ENCODE assay signal across 23 mouse cellular contexts in genomic region chr2:34078875-34079262, GRCm38 (mm10).
DNase-seq lines count a peak whose midpoint lies in the region; ATAC-seq and TF ChIP-seq lines count a peak whose summit lies in the region.
"Had no signal": no experiment of that assay in that cellular context is flagged by ENCODE, and none has a peak within 500 bp of the region (broad histone marks: within the 10 kb centered on the region; RNA-seq: fewer than 3 reads in every experiment).

No protein-coding gene starts in this region.

- H3K4me3 ChIP-seq in forebrain, embryonic 10.5 days = no peak overlapping the region
- H3K4me3 ChIP-seq in forebrain, postnatal 0 days (ENCODE audit: low read depth, low read length) = no peak overlapping the region
- no peak overlapping the region for H3K4me3 ChIP-seq in midbrain, embryonic 10.5 days
- no peak overlapping the region for H3K4me3 ChIP-seq in midbrain, postnatal 0 days (ENCODE audit: low read depth, low read length)
- H3K4me3 ChIP-seq in midbrain, embryonic 12.5 days = no peak overlapping the region
- H3K4me3 ChIP-seq in neural tube, embryonic 14.5 days (ENCODE audit: low read depth, low read length) = no peak overlapping the region
- H3K4me3 ChIP-seq in liver, postnatal 0 days (ENCODE audit: low read depth, low read length) = no peak overlapping the region
- H3K4me3 ChIP-seq in heart, embryonic 11.5 days (ENCODE audit: low read depth, low read length) = no peak overlapping the region
- H3K4me3 ChIP-seq: limb, embryonic 13.5 days; liver, embryonic 12.5 days; stomach, embryonic 15.5 days had no signal

- 77% methylated on average over 4 of the region's 4 CpGs for WGBS in forebrain, embryonic 10.5 days
- 65% methylated on average over 4 of the region's 4 CpGs for WGBS in forebrain, postnatal 0 days
- WGBS in midbrain, embryonic 10.5 days = 67% methylated on average over 4 of the region's 4 CpGs
- 48% methylated on average over 4 of the region's 4 CpGs for whole genome bisulfite sequencing in midbrain, postnatal 0 days
- 62% methylated on average over 4 of the region's 4 CpGs for whole genome bisulfite sequencing in midbrain, embryonic 12.5 days
- 51% methylated on average over 4 of the region's 4 CpGs for WGBS in neural tube, embryonic 14.5 days
- WGBS in liver, postnatal 0 days (ENCODE audit: insufficient replicate concordance) = 65% methylated on average over 4 of the region's 4 CpGs
- WGBS in heart, embryonic 11.5 days (ENCODE audit: insufficient replicate concordance) = 74% methylated on average over 4 of the region's 4 CpGs

- ATAC-seq in forebrain, postnatal 0 days = no peak
- no peak for ATAC-seq in midbrain, postnatal 0 days (ENCODE audit: low FRiP score)
- peak; percentile 27; the same call in 1 of the 2 replicates for ATAC-seq in midbrain, embryonic 12.5 days (ENCODE audit: low FRiP score, low read depth)
- ATAC-seq in neural tube, embryonic 14.5 days (ENCODE audit: low read depth) = no peak
- ATAC-seq in liver, postnatal 0 days = no peak
- no peak for ATAC-seq in heart, embryonic 11.5 days (replicated peaks; ENCODE audit: insufficient number of reproducible peaks, low FRiP score, low TSS enrichment)
- ATAC-seq: activated CD4-positive, CD25-positive, alpha-beta regulatory T cell, adult 4 months; liver, embryonic 12.5 days had no signal

- peaks cover 4% of the 10 kb centered on the region; the same call in 1 of the 2 replicates for H3K9me3 ChIP-seq in forebrain, embryonic 10.5 days
- 0 out of 2 replicates have a peak, but pooled peaks cover 3% of the 10 kb centered on the region for H3K9me3 ChIP-seq in forebrain, postnatal 0 days (ENCODE audit: low read length)
- peaks cover 5% of the 10 kb centered on the region; the same call in 1 of the 2 replicates for H3K9me3 ChIP-seq in midbrain, embryonic 10.5 days (replicated peaks)
- no peaks in the 10 kb centered on the region for H3K9me3 ChIP-seq in midbrain, postnatal 0 days (ENCODE audit: low read length)
- no peaks in the 10 kb centered on the region for H3K9me3 ChIP-seq in midbrain, embryonic 12.5 days
- no peaks in the 10 kb centered on the region for H3K9me3 ChIP-seq in neural tube, embryonic 14.5 days (ENCODE audit: control insufficient read depth, low read length)
- H3K9me3 ChIP-seq in liver, postnatal 0 days (ENCODE audit: low read length) = no peaks in the 10 kb centered on the region
- no peaks in the 10 kb centered on the region for H3K9me3 ChIP-seq in heart, embryonic 11.5 days (replicated peaks; ENCODE audit: control insufficient read depth, low read length)
- H3K9me3 ChIP-seq: limb, embryonic 13.5 days; liver, embryonic 12.5 days; stomach, embryonic 15.5 days had no signal

- DNase-seq in forebrain, embryonic 10.5 days (ENCODE audit: extremely low spot score, low spot score) = no peak
- DNase-seq in forebrain, postnatal 0 days = no peak
- peak; percentile 15 for DNase-seq in midbrain, embryonic 10.5 days (ENCODE audit: low spot score)
- DNase-seq in midbrain, postnatal 0 days (ENCODE audit: low spot score) = no peak
- DNase-seq in liver, postnatal 0 days = no peak
- DNase-seq: adrenal gland, postnatal 10 days; cerebellum, adult 18-20 months; cerebellum, postnatal 14 days; gastrocnemius, postnatal 25 days; heart, adult 18-20 months; kidney, adult 2 months; layer of hippocampus, adult 9-11 months; lung, adult 2 months; lung, postnatal 14 days; thymus, postnatal 4 days had no signal

- H3K4me1 ChIP-seq in forebrain, embryonic 10.5 days = peaks cover 29% of the 10 kb centered on the region
- H3K4me1 ChIP-seq in forebrain, postnatal 0 days (ENCODE audit: insufficient read depth) = no peaks in the 10 kb centered on the region
- H3K4me1 ChIP-seq in midbrain, embryonic 10.5 days = peaks cover 38% of the 10 kb centered on the region
- peaks cover 6% of the 10 kb centered on the region; the same call in 1 of the 2 replicates for H3K4me1 ChIP-seq in midbrain, postnatal 0 days (ENCODE audit: insufficient read depth, low read length)
- H3K4me1 ChIP-seq in midbrain, embryonic 12.5 days = peaks cover 24% of the 10 kb centered on the region
- peaks cover 13% of the 10 kb centered on the region; the same call in 1 of the 2 replicates for H3K4me1 ChIP-seq in neural tube, embryonic 14.5 days (ENCODE audit: control insufficient read depth, insufficient read depth, low read length)
- H3K4me1 ChIP-seq in liver, postnatal 0 days (ENCODE audit: insufficient read depth) = no peaks in the 10 kb centered on the region
- no peaks in the 10 kb centered on the region for H3K4me1 ChIP-seq in heart, embryonic 11.5 days (ENCODE audit: control insufficient read depth, insufficient read depth, low read length)
- H3K4me1 ChIP-seq: liver, embryonic 12.5 days; stomach, embryonic 15.5 days had no signal

- H3K36me3 ChIP-seq in forebrain, embryonic 10.5 days (replicated peaks) = no peaks in the 10 kb centered on the region
- H3K36me3 ChIP-seq in forebrain, postnatal 0 days (ENCODE audit: insufficient read depth) = no peaks in the 10 kb centered on the region
- H3K36me3 ChIP-seq in midbrain, embryonic 10.5 days = no peaks in the 10 kb centered on the region
- H3K36me3 ChIP-seq in midbrain, postnatal 0 days (ENCODE audit: insufficient read depth, low read length) = no peaks in the 10 kb centered on the region
- no peaks in the 10 kb centered on the region for H3K36me3 ChIP-seq in midbrain, embryonic 12.5 days
- no peaks in the 10 kb centered on the region for H3K36me3 ChIP-seq in neural tube, embryonic 14.5 days (ENCODE audit: control insufficient read depth, insufficient read depth, low read length)
- H3K36me3 ChIP-seq in liver, postnatal 0 days (replicated peaks; ENCODE audit: insufficient read depth, low read length) = no peaks in the 10 kb centered on the region
- no peaks in the 10 kb centered on the region for H3K36me3 ChIP-seq in heart, embryonic 11.5 days (ENCODE audit: control insufficient read depth, insufficient read depth, low read length)
- H3K36me3 ChIP-seq: limb, embryonic 13.5 days; liver, embryonic 12.5 days; stomach, embryonic 15.5 days had no signal

- no peak overlapping the region for H3K9ac ChIP-seq in forebrain, postnatal 0 days
- H3K9ac ChIP-seq in midbrain, postnatal 0 days (replicated peaks; ENCODE audit: low read length, poor library complexity, severe bottlenecking) = no peak overlapping the region
- no peak overlapping the region for H3K9ac ChIP-seq in midbrain, embryonic 12.5 days (replicated peaks)
- no peak overlapping the region for H3K9ac ChIP-seq in neural tube, embryonic 14.5 days (replicated peaks; ENCODE audit: low read depth, low read length)
- no peak overlapping the region for H3K9ac ChIP-seq in liver, postnatal 0 days (replicated peaks)
- no peak overlapping the region for H3K9ac ChIP-seq in heart, embryonic 11.5 days (ENCODE audit: low read depth, low read length)
- H3K9ac ChIP-seq: limb, embryonic 13.5 days; liver, embryonic 12.5 days; stomach, embryonic 15.5 days had no signal

- H3K4me2 ChIP-seq in forebrain, postnatal 0 days (ENCODE audit: low read depth) = no peak overlapping the region
- no peak overlapping the region for H3K4me2 ChIP-seq in midbrain, postnatal 0 days (ENCODE audit: low read depth, low read length, poor library complexity, severe bottlenecking)
- 0 out of 2 replicates have a peak overlapping the region, but pooled peaks have one; percentile 29 for H3K4me2 ChIP-seq in midbrain, embryonic 12.5 days (replicated peaks)
- H3K4me2 ChIP-seq in neural tube, embryonic 14.5 days (ENCODE audit: low read depth, low read length) = no peak overlapping the region
- H3K4me2 ChIP-seq in liver, postnatal 0 days (ENCODE audit: low read depth, low read length) = no peak overlapping the region
- no peak overlapping the region for H3K4me2 ChIP-seq in heart, embryonic 11.5 days
- H3K4me2 ChIP-seq: limb, embryonic 13.5 days; liver, embryonic 12.5 days; stomach, embryonic 15.5 days had no signal

- H3K27me3 ChIP-seq in forebrain, embryonic 10.5 days (ENCODE audit: poor library complexity, severe bottlenecking) = no peaks in the 10 kb centered on the region
- no peaks in the 10 kb centered on the region for H3K27me3 ChIP-seq in forebrain, postnatal 0 days (ENCODE audit: insufficient read depth, low read length)
- 0 out of 2 replicates have a peak, but pooled peaks cover 3% of the 10 kb centered on the region for H3K27me3 ChIP-seq in midbrain, embryonic 10.5 days (ENCODE audit: low read depth, poor library complexity, severe bottlenecking)
- no peaks in the 10 kb centered on the region for H3K27me3 ChIP-seq in midbrain, postnatal 0 days (ENCODE audit: insufficient read depth, low read length)
- no peaks in the 10 kb centered on the region for H3K27me3 ChIP-seq in midbrain, embryonic 12.5 days
- no peaks in the 10 kb centered on the region for H3K27me3 ChIP-seq in neural tube, embryonic 14.5 days (ENCODE audit: control insufficient read depth, insufficient read depth, low read length)
- H3K27me3 ChIP-seq in liver, postnatal 0 days (ENCODE audit: insufficient read depth, low read length) = no peaks in the 10 kb centered on the region
- H3K27me3 ChIP-seq in heart, embryonic 11.5 days (ENCODE audit: control insufficient read depth, insufficient read depth, low read length) = no peaks in the 10 kb centered on the region
- H3K27me3 ChIP-seq: liver, embryonic 12.5 days; stomach, embryonic 15.5 days had no signal

- peak overlapping the region; percentile 73 for H3K27ac ChIP-seq in forebrain, embryonic 10.5 days
- no peak overlapping the region for H3K27ac ChIP-seq in forebrain, postnatal 0 days (ENCODE audit: low read depth, low read length)
- H3K27ac ChIP-seq in midbrain, embryonic 10.5 days (replicated peaks) = peak overlapping the region; percentile 82
- no peak overlapping the region for H3K27ac ChIP-seq in midbrain, postnatal 0 days (ENCODE audit: low read depth, low read length)
- H3K27ac ChIP-seq in midbrain, embryonic 12.5 days (replicated peaks) = peak overlapping the region; percentile 39
- H3K27ac ChIP-seq in neural tube, embryonic 14.5 days (ENCODE audit: low read depth, low read length) = peak overlapping the region; percentile 52; the same call in 1 of the 2 replicates
- no peak overlapping the region for H3K27ac ChIP-seq in liver, postnatal 0 days (ENCODE audit: low read depth)
- no peak overlapping the region for H3K27ac ChIP-seq in heart, embryonic 11.5 days (ENCODE audit: low read depth, low read length)
- H3K27ac ChIP-seq: kidney, postnatal 0 days; limb, embryonic 13.5 days; liver, embryonic 12.5 days; stomach, embryonic 15.5 days had no signal

- no peak for TF ChIP-seq EP300 in liver, postnatal 0 days (IDR thresholded peaks at IDR 0.05; ENCODE audit: low read depth)

- TF ChIP-seq CTCF in forebrain, postnatal 0 days (IDR thresholded peaks at IDR 0.05; ENCODE audit: low read depth) = no peak
- no peak for TF ChIP-seq CTCF in midbrain, postnatal 0 days (IDR thresholded peaks at IDR 0.05)
- no peak for TF ChIP-seq CTCF in liver, postnatal 0 days (IDR thresholded peaks at IDR 0.05; ENCODE audit: low read depth)

Comparison
In these comparisons a context has a peak if more than half of its experiments do, and no peak if none do; other contexts are left out.
1. H3K27ac ChIP-seq: peak in forebrain, embryonic 10.5 days (single experiment), midbrain, embryonic 10.5 days (single experiment), midbrain, embryonic 12.5 days (single experiment) and neural tube, embryonic 14.5 days (single experiment); none in forebrain, postnatal 0 days (single experiment), midbrain, postnatal 0 days (single experiment), liver, postnatal 0 days (single experiment) and heart, embryonic 11.5 days (single experiment).